Mouse (Mus musculus) limb, embryonic 11.5 days (tissue): ENCODE results near the gene Rgs6. TPM values are rescaled to one million over a fixed set of nuclear protein-coding genes. Genes with fewer than 3 reads are reported as not detected.

Experiments used
- ATAC-seq: fragments of 200-750 bp; cut with Nextera tagmentation; 2 replicates; pipeline ENCODE4 v1.8.0; 2017; ENCODE audit warnings: low read depth; ENCODE audit not compliant: insufficient number of reproducible peaks, low FRiP score, low TSS enrichment
- DNase-seq: peaks from one replicate; pipeline ENCODE4 v3.0.0-alpha.2; 2015; ENCODE audit warnings: low spot score
- H3K27ac ChIP-seq: fragments of 300-500 bp; sonication (generic); replicated peaks from 2 replicates; pipeline ENCODE4 v1.5.1; 2014; ENCODE audit warnings: low read depth, mild to moderate bottlenecking, low read length
- H3K27me3 ChIP-seq: fragments of 300-500 bp; sonication (generic); 2 replicates; pipeline ENCODE4 v1.6.1; 2014; ENCODE audit warnings: mild to moderate bottlenecking, low read length, mixed read lengths; ENCODE audit not compliant: control insufficient read depth, insufficient read depth
- H3K36me3 ChIP-seq: fragments of 300-500 bp; sonication (generic); 2 replicates; pipeline ENCODE4 v1.6.1; 2014; ENCODE audit warnings: mild to moderate bottlenecking, low read length, moderate library complexity, mixed read lengths; ENCODE audit not compliant: control insufficient read depth, insufficient read depth
- H3K4me1 ChIP-seq: fragments of 300-500 bp; sonication (generic); 2 replicates; pipeline ENCODE4 v1.6.1; 2014; ENCODE audit warnings: low read length, mixed read lengths; ENCODE audit not compliant: control insufficient read depth, insufficient read depth
- H3K4me2 ChIP-seq: fragments of 300-500 bp; sonication (generic); 2 replicates; pipeline ENCODE4 v1.6.1; 2014; ENCODE audit warnings: low read depth, mild to moderate bottlenecking, moderate library complexity; ENCODE audit not compliant: severe bottlenecking
- H3K4me3 ChIP-seq: fragments of 300-500 bp; sonication (generic); 2 replicates; pipeline ENCODE4 v1.5.1; 2014; ENCODE audit warnings: low read depth, low read length
- H3K9ac ChIP-seq: fragments of 300-500 bp; sonication (generic); 2 replicates; pipeline ENCODE4 v1.6.1; 2014; ENCODE audit warnings: mild to moderate bottlenecking, low read length
- H3K9me3 ChIP-seq: fragments of 300-500 bp; sonication (generic); 2 replicates; pipeline ENCODE4 v1.6.1; 2016; ENCODE audit warnings: low read length; ENCODE audit not compliant: control insufficient read depth
- WGBS: fragments of 180-500 bp; shearing (Covaris S2); extraction: QIAGEN DNeasy Blood & Tissue Kit; methylation state at CpG from one replicate; pipeline ENCODE4 v1.1.7; 2014; 5-methylcytosine and 5-hydroxymethylcytosine counted together
- polyA plus RNA-seq: library from polyadenylated mRNA; unstranded; fragments of >200 nt; fragmentation: Nextera tagmentation; extraction: Ambion mirVana; gene quantifications from 2 replicates; pipeline ENCODE4 v1.2.1, GENCODE M21; 2014

Gene Rgs6
- polyA plus RNA-seq, 1 experiment from 2014 or later, result 0.25 TPM

- peak; percentile 22 for DNase-seq
- no peaks in the 10 kb centered on the region for H3K36me3 ChIP-seq
- H3K4me1 ChIP-seq, result no peaks in the 10 kb centered on the region
- no peak overlapping the region for H3K9ac ChIP-seq
- no peak overlapping the region for H3K4me2 ChIP-seq
- 51% methylated on average over 4 of the region's 4 CpGs for WGBS
- H3K27me3 ChIP-seq, result no peaks in the 10 kb centered on the region
- no peak for ATAC-seq
- H3K4me3 ChIP-seq, result no peak overlapping the region
- no peaks in the 10 kb centered on the region; the same call in 1 of the 2 replicates for H3K9me3 ChIP-seq
- H3K27ac ChIP-seq, result no peak overlapping the region
These were observed 267.4 kb downstream of the Rgs6 start for GRCm38 (mm10) chr12:82855333-82856107.

DNA sequence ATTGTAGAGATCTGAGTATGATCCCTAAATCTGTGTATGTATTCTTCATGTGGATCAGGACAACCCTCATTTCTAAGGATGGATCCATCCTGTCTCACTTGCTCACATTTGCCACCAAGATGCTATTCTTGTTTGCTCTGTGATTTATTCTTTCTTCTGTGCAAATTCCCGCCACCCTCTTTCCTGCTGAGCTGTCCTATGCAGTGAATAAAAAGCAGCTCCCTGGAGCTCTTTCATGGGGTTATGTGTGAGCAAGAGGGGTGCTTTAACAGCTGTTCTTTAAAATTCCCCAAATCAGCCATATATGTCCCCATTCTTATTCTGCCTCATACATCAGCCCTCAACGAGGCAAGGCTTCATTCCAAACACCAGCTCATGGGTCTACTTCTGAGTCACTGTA is 277.6 kb downstream of the Rgs6 start:
- WGBS, result 75% methylated on average over 2 of the region's 2 CpGs
- no peaks in the 10 kb centered on the region for H3K27me3 ChIP-seq
- no peak overlapping the region for H3K9ac ChIP-seq
- DNase-seq (no peak), ATAC-seq (no peak)
- no peak overlapping the region for H3K4me2 ChIP-seq
- H3K4me1 ChIP-seq, result no peaks in the 10 kb centered on the region
- H3K36me3 ChIP-seq, result no peaks in the 10 kb centered on the region
- no peaks in the 10 kb centered on the region for H3K9me3 ChIP-seq
- H3K27ac ChIP-seq, result no peak overlapping the region
- H3K4me3 ChIP-seq, result no peak overlapping the region

DNA sequence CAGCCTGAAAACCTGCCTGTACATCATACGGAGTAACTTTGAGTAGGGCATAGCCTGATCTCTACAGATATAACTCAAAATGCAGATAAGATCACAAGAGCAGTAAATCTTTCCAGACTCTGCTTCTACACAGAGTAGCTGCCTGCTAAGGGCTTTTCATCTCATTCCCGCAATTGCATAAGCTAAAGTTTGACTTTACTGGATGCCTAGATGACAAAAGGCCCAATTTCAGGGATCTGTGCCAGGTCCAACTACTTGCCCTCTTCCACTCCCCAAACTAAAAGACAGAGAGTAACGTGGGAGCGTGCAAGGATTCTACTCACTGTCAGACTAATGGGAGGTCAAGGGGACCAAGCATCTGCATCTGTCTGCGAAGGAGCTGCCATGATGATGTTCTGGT is 292.6 kb downstream of the Rgs6 start:
- Histone ChIP-seq H3K36me3 (no peaks in the 10 kb centered on the region), H3K4me1 (no peaks in the 10 kb centered on the region), H3K27me3 (no peaks in the 10 kb centered on the region), H3K27ac (no peak overlapping the region), H3K4me3 (no peak overlapping the region), H3K4me2 (no peak overlapping the region), H3K9me3 (no peaks in the 10 kb centered on the region), H3K9ac (no peak overlapping the region)
- no peak for DNase-seq
- ATAC-seq, result no peak
- 85% methylated on average over 5 of the region's 5 CpGs for WGBS

DNA sequence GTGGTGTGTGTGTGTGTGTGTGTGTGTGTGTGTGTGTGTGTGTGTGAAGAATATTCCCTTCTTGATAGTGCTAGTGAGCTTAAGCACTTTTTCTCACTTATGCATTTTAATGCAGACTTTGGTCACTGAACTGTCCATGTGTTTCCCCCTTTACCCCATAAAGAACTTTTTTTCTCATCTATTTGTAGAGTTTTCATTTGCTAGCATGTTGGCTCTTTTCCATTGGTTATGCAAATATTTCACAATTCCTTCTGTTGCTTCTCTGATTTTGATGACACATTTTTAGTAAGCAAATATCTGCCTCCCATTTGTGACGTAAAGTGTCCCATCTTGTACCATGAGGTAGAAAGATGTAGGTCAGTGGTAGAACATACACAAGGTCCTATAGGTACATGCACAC is 295.0 kb downstream of the Rgs6 start:
- H3K4me3 ChIP-seq, result no peak overlapping the region

DNA sequence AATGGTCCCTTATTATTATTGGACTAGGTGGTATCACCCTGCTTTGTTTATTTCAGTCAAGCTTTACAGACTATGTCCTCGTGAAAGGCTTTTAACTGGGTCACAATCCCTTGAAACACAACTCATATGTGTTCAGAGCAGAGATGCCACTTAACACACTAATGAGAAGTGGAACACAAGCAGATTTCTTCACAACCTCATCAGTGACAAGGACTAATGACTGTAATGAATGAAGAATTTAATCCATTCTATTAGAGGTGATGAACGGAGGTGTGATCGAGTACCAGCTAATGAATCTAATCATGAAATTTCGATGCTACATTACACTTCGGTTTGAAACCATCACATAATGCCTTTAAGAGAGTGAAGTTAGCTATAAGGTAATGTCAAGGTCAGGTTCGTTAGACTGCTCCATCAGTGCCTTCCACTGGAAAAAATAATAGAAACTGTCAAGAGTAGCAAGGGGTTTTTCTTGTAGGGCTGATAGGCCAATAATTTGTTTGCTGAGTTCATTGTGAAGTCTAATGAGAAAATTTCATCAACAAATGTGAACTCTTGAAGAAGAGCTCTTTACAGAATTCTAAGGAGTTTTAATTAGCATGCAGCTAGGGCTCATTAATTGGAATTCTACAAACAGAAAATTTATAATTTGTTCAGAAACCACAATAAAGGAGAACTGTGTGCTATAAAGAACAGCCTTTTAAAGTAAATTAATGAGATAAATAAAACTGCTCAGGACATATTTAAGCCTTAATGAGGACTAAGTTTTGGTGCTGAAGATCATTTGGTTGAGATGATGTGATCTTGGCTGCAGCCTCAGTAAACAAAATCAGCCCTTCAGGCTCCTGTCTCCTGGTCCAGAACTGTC is 307.1 kb downstream of the Rgs6 start:
- ATAC-seq, result no peak
- Histone ChIP-seq H3K4me2 (no peak overlapping the region), H3K4me1 (no peaks in the 10 kb centered on the region), H3K9me3 (no peaks in the 10 kb centered on the region), H3K4me3 (no peak overlapping the region), H3K27me3 (no peaks in the 10 kb centered on the region), H3K9ac (no peak overlapping the region), H3K36me3 (no peaks in the 10 kb centered on the region), H3K27ac (no peak overlapping the region)
- DNase-seq, result no peak
- 85% methylated on average over 6 of the region's 6 CpGs for WGBS

More for the DNA sequence above, 295.0 kb downstream of the Rgs6 start:
- H3K36me3 ChIP-seq, result no peaks in the 10 kb centered on the region
- no peak overlapping the region for H3K27ac ChIP-seq
- DNase-seq (no peak), ATAC-seq (no peak)
- 100% methylated on average over 1 of the region's 1 CpGs for WGBS
- H3K4me1 ChIP-seq, result no peaks in the 10 kb centered on the region
- H3K9me3 ChIP-seq, result no peaks in the 10 kb centered on the region
- no peak overlapping the region for H3K4me2 ChIP-seq
- H3K9ac ChIP-seq, result no peak overlapping the region
- H3K27me3 ChIP-seq, result no peaks in the 10 kb centered on the region

- Histone ChIP-seq H3K4me2 (no peak overlapping the region), H3K27ac (no peak overlapping the region), H3K4me3 (no peak overlapping the region), H3K36me3 (no peaks in the 10 kb centered on the region), H3K27me3 (no peaks in the 10 kb centered on the region), H3K9ac (no peak overlapping the region), H3K4me1 (peaks cover 2% of the 10 kb centered on the region; the same call in 1 of the 2 replicates), H3K9me3 (0 out of 2 replicates have a peak, but pooled peaks cover 2% of the 10 kb centered on the region)
- DNase-seq (no peak), ATAC-seq (no peak)
- WGBS, result 62% methylated on average over 1 of the region's 1 CpGs
These were observed 317.7 kb downstream of the Rgs6 start for GRCm38 (mm10) chr12:82905773-82906172.

GRCm38 (mm10) chr12:82910846-82911245 is 322.8 kb downstream of the Rgs6 start:
- Histone ChIP-seq H3K36me3 (no peaks in the 10 kb centered on the region), H3K9me3 (no peaks in the 10 kb centered on the region), H3K4me3 (no peak overlapping the region), H3K27ac (no peak overlapping the region), H3K27me3 (no peaks in the 10 kb centered on the region), H3K4me2 (no peak overlapping the region), H3K4me1 (peaks cover 2% of the 10 kb centered on the region; the same call in 1 of the 2 replicates), H3K9ac (no peak overlapping the region)
- no peak for DNase-seq
- WGBS, result 86% methylated on average over 2 of the region's 2 CpGs
- no peak for ATAC-seq

DNA sequence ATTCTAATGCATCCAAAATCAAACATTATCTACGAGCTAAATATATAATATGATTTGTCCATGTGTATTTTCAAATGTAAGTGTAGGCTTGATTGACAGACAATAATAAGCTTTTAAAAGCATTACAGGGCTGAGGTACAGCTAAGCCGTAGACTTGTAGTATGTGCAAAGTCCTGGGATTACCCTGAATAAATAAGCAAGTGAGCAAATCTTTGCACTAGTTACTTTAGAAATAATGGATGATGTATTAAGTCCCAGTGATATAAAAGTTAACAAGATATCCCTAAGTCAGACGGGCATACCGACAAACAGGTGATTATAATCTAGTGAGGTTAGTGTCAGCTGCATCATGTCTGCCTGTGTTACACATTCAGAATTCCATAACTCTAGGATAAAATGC is 326.0 kb downstream of the Rgs6 start:
- Histone ChIP-seq H3K4me3 (no peak overlapping the region), H3K9ac (no peak overlapping the region), H3K4me2 (no peak overlapping the region), H3K9me3 (no peaks in the 10 kb centered on the region), H3K4me1 (no peaks in the 10 kb centered on the region), H3K27me3 (no peaks in the 10 kb centered on the region), H3K36me3 (no peaks in the 10 kb centered on the region), H3K27ac (no peak overlapping the region)
- ATAC-seq (no peak), DNase-seq (no peak)
- 84% methylated on average over 4 of the region's 4 CpGs for WGBS
